Mouse (Mus musculus): ENCODE results near the gene Ttll4.

DNA sequence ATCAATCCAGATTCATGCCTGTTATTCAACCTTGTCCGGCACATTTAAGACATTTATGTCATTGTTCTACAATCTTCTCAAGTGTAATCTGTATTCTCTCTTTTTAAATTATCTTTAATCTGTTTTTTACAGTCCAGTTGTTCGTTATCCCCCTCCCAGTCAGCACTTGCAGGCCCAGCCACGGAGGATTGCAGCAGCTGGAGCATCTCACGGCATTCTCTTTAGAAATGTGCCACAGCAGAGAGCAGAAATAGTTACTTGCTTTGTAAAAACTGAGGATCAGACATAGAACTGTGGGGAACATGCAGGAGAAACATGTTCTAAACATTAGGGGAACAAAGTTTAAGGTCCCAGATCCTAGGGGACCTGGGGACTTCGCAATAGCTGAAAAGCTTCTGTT, 43.5 kb downstream of the Ttll4 start:
- TF ChIP-seq CTCF (IDR thresholded peaks at IDR 0.05; ENCODE audit: insufficient read depth, low read depth, low read length) (no peak), POLR2A (IDR thresholded peaks at IDR 0.05; ENCODE audit: insufficient read depth, low read depth, low read length) (no peak)

All from olfactory bulb, adult 2 months (tissue).